Mouse (Mus musculus): ENCODE measurements around the gene Jakmip3.

Jakmip3 gene

GRCm38 (mm10) chr7:138948309-138948708 is 7.8 kb downstream of the Jakmip3 start:
- DNase-seq = no peak

- no peak for DNase-seq
Measured at GRCm38 (mm10) chr7:138955787-138956186, 15.3 kb downstream of the Jakmip3 start.

- DNase-seq = no peak
Measured at GRCm38 (mm10) chr7:138957106-138957505, 16.6 kb downstream of the Jakmip3 start.

- DNase-seq = no peak
Measured at GRCm38 (mm10) chr7:138959747-138960146, 19.2 kb downstream of the Jakmip3 start.

GRCm38 (mm10) chr7:138963756-138964155 is 23.2 kb downstream of the Jakmip3 start:
- no peak for DNase-seq

- no peak for DNase-seq
Measured at GRCm38 (mm10) chr7:138968010-138968620, 27.6 kb downstream of the Jakmip3 start.

GRCm38 (mm10) chr7:138977510-138977909 is 37.0 kb downstream of the Jakmip3 start:
- DNase-seq = no peak

- no peak for DNase-seq
Measured at GRCm38 (mm10) chr7:138984576-138984975, 44.0 kb downstream of the Jakmip3 start.

- no peak for DNase-seq
Measured at GRCm38 (mm10) chr7:138989156-138989555, 48.6 kb downstream of the Jakmip3 start.

- DNase-seq = no peak
Measured at GRCm38 (mm10) chr7:139002692-139003091, 62.2 kb downstream of the Jakmip3 start.

GRCm38 (mm10) chr7:139003250-139003649 is 62.7 kb downstream of the Jakmip3 start:
- DNase-seq = no peak

GRCm38 (mm10) chr7:139009786-139010502 is 69.4 kb downstream of the Jakmip3 start:
- no peak for DNase-seq

GRCm38 (mm10) chr7:139011027-139011426 is 70.5 kb downstream of the Jakmip3 start:
- peak; percentile 53 to 57 for DNase-seq

GRCm38 (mm10) chr7:139011586-139011985 is 71.1 kb downstream of the Jakmip3 start:
- no peak for DNase-seq

- DNase-seq = no peak
Measured at GRCm38 (mm10) chr7:139012767-139013369, 72.3 kb downstream of the Jakmip3 start.

GRCm38 (mm10) chr7:139015143-139015542 is 74.6 kb downstream of the Jakmip3 start:
- no peak for DNase-seq

- DNase-seq = no peak
Measured at GRCm38 (mm10) chr7:139016288-139016687, 75.8 kb downstream of the Jakmip3 start.

- no peak for DNase-seq
Measured at GRCm38 (mm10) chr7:139017249-139017903, 76.8 kb downstream of the Jakmip3 start.

GRCm38 (mm10) chr7:139020884-139021283 is 80.4 kb downstream of the Jakmip3 start:
- DNase-seq = no peak

GRCm38 (mm10) chr7:139021326-139021725 is 80.8 kb downstream of the Jakmip3 start:
- no peak for DNase-seq

- DNase-seq = no peak
Measured at GRCm38 (mm10) chr7:139027136-139027535, 86.6 kb downstream of the Jakmip3 start.

GRCm38 (mm10) chr7:139031215-139031614 is 90.7 kb downstream of the Jakmip3 start:
- no peak for DNase-seq

GRCm38 (mm10) chr7:139063406-139063805 is 122.9 kb downstream of the Jakmip3 start:
- no peak for DNase-seq

All from B cell, adult 2 months (primary cell).